Mouse (Mus musculus) right cerebral cortex, adult 18-20 months (tissue): ENCODE data around the gene Scgb1a1.

ENCODE experiments used
- DNase-seq: peaks from one replicate; pipeline ENCODE4 v3.0.0; 2022; ENCODE audit warnings: mixed read lengths

Scgb1a1 gene

GRCm38 (mm10) chr19:9040649-9041048 is 47.1 kb downstream of the Scgb1a1 start:
- DNase-seq, result no peak

GRCm38 (mm10) chr19:9039928-9040327 is 47.8 kb downstream of the Scgb1a1 start:
- no peak for DNase-seq

- DNase-seq, result no peak
Observed at GRCm38 (mm10) chr19:9039266-9039665, 48.5 kb downstream of the Scgb1a1 start.

- no peak for DNase-seq
Observed at GRCm38 (mm10) chr19:9038136-9038535, 49.6 kb downstream of the Scgb1a1 start.

GRCm38 (mm10) chr19:9035101-9035500 is 52.7 kb downstream of the Scgb1a1 start:
- no peak for DNase-seq

- no peak for DNase-seq
Observed at GRCm38 (mm10) chr19:9034480-9034879, 53.3 kb downstream of the Scgb1a1 start.
